Mouse (Mus musculus) gastrocnemius, adult 2 months (tissue): Measurements from ENCODE around the gene Col6a1. TPM values are rescaled to one million over a fixed set of nuclear protein-coding genes. Genes with fewer than 3 reads are reported as not detected.
"Not testable (repeated sequence)": the region's sequence is repeated elsewhere in the genome, so short reads cannot be mapped to it uniquely, and the experiment has no call there.

ENCODE experiments used
- DNase-seq: peaks from one replicate; pipeline ENCODE4 v3.0.0; 2022
- H3K27ac ChIP-seq: fragments of 200-600 bp; 2 replicates; pipeline ENCODE4 v1.8.1; 2022; ENCODE audit warnings: mild to moderate bottlenecking
- H3K4me3 ChIP-seq: fragments of 200-600 bp; 2 replicates; pipeline ENCODE4 v1.8.1; 2022; ENCODE audit warnings: mild to moderate bottlenecking, moderate library complexity
- CTCF ChIP-seq: fragments of 200-600 bp; IDR thresholded peaks from 2 replicates; pipeline ENCODE4 v1.8.1; 2022; ENCODE audit warnings: antibody characterized with exemption, mild to moderate bottlenecking, moderate library complexity
- intact Hi-C: fragments of 180-260 bp; cut with DNase I; formaldehyde crosslinking; loops from one replicate; pipeline ENCODE4 v1.15.1; 2025
- long read RNA-seq, 2 experiments: library from polyadenylated mRNA; stranded (forward); transcript quantifications; one replicate each; pipeline ENCODE4 v2.0.0; 2021
- total RNA-seq, 2 experiments: library from RNA; stranded (reverse); gene quantifications; 2 replicates each; pipeline ENCODE4 v1.2.3; 2021

Gene Col6a1
- total RNA-seq = 10 to 100 TPM; 30.5 to 59.0 TPM
- long read RNA-seq, experiment 1, partial matches to known transcripts = 25 of 69 reads
- long read RNA-seq, experiment 1, other reads (novel, unspliced or antisense) = 44 of 69 reads
- long read RNA-seq, experiment 2, partial matches to known transcripts = 8 of 20 reads
- long read RNA-seq, experiment 2, other reads (novel, unspliced or antisense) = 12 of 20 reads

DNA sequence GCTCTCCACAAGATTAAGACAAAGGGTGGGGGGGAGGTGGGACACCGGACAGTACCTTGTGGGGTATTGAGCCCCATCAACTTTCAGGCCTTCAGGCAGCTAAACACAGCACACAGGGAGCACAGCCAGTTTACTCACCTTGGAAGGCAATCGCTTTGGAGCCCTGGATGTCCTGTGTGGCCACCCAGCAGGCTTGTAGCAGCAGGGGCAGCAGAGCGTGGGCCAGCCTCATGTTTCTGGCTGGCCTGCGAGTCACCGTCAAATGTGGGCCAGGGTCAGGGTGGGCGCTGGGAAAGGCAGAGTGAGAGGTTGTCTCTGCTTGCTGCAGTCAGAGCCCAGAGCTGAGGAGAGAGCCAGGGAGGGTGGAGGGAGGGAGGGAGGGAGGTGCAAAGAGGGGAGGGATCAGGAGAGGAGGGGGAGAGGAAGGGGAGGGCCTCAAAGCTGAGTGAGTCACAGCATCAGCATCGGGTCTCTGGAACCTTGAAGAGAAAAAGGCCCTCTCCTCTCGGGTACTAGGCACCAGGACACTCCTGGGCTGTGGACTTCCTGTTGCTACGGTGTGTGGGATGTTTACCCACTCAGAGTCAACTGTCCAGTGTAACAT, at the start of gene Col6a1:
Gene Col6a1 (minus strand): TSS at position 487 of the 604 bp plus-strand sequence.
- H3K27ac ChIP-seq = peak within 1 kb of the TSS; percentile 84
- peak; percentile 61 for DNase-seq
- no peak for TF ChIP-seq CTCF
- H3K4me3 ChIP-seq = peak within 1 kb of the TSS; percentile 74
- intact Hi-C loops = no loop called here

GRCm38 (mm10) chr10:76771624-76772023, 45.7 kb upstream of the Col6a1 start:
- intact Hi-C loops = no loop called here
- no peak for DNase-seq
- TF ChIP-seq CTCF = no peak

DNA sequence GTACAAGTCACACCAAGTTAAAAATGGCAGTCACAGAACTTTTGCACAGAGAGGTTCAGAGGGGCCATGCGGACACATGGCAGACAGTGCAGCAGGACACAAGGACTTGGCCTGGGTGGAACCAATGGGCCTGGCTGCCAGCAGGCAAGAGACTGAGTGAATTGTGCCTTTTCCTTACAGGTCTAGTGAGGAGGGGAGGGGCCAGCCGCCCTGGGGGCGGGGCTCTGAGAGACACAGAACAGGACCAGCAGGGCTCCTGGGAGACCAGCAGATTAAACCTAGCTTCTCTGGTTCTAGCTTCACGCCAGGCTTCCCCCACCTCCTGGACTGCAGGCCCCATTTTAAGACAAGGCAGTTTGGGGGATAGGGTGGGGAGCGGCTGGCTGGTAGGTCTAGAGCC, 45.1 kb upstream of the Col6a1 start:
- no peak for TF ChIP-seq CTCF
- no peak overlapping the region for H3K27ac ChIP-seq
- H3K4me3 ChIP-seq = no peak overlapping the region
- intact Hi-C loops = no loop called here
- no peak for DNase-seq

More at GRCm38 (mm10) chr10:76771624-76772023, 45.7 kb upstream of the Col6a1 start:
- no peak overlapping the region for H3K27ac ChIP-seq
- no peak overlapping the region for H3K4me3 ChIP-seq

- TF ChIP-seq CTCF = no peak
- no peak overlapping the region for H3K27ac ChIP-seq
- H3K4me3 ChIP-seq = no peak overlapping the region
- DNase-seq = no peak
- intact Hi-C loops = no loop called here
Observed at GRCm38 (mm10) chr10:76769581-76769980, 43.6 kb upstream of the Col6a1 start.

DNA sequence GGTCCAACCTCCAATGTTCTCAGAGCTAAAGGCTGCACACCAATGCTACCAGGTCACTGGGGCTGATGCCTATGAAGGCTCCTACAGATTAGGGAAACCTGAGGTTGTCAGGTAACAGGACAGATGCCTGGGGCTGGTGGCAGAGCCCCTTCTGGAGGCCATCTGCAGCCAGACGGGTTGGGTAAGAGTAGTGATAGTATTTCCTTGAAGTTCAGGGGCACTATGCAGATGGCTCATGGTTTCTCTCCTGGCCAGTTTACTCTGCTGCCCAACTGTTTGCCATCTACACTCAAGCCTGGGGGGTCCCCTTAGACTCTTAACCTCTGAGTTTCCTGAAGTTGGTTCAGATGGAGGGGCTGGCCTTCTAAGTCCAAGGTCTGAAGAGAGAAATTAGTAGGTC, 40.2 kb upstream of the Col6a1 start:
- no peak for TF ChIP-seq CTCF
- DNase-seq = no peak
- intact Hi-C loops = no loop called here
- H3K27ac ChIP-seq = no peak overlapping the region
- H3K4me3 ChIP-seq = no peak overlapping the region

DNA sequence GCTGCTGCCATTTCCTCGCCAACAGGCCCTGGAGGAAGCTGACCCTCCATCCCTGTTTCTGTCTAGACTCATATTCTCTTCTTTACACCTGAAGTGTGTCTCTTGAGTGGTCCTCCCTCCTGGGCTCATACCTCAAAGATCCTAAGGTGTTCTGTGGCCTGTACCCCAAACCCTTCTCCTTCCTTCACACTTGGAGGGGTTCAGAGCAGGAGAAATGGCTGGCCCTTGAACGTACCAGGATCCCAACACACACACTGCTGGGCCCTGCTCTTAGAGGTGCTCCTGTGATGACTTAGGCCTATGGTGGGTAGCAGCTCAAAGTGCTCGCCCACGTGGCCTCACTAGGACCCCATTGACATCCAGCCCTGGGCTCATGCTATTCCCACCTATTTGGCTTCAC, 39.0 kb upstream of the Col6a1 start:
- no peak for TF ChIP-seq CTCF
- DNase-seq = no peak
- intact Hi-C loops = no loop called here
- Histone ChIP-seq H3K27ac (no peak overlapping the region), H3K4me3 (no peak overlapping the region)

DNA sequence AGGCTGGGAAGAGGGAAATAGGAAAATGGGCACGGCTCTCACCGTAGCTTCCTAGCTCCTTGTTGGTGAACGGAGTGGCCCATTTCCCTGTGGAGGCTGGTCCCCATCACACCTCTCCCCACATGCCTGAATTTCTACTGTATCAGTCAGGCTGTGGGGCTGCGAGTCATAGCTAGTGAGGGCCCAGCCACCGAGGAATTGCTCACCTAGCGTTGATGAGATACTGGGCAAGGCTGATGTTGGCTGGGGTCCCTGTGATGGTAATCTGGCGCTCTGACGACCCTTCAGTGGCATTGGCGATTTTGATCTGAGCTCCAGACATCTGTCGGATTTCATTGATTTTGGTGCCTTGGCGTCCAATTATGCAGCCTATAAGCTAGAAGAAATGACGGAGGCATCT, 37.0 kb upstream of the Col6a1 start:
- intact Hi-C loops = no loop called here
- Histone ChIP-seq H3K4me3 (no peak overlapping the region), H3K27ac (no peak overlapping the region)
- DNase-seq = no peak
- no peak for TF ChIP-seq CTCF

DNA sequence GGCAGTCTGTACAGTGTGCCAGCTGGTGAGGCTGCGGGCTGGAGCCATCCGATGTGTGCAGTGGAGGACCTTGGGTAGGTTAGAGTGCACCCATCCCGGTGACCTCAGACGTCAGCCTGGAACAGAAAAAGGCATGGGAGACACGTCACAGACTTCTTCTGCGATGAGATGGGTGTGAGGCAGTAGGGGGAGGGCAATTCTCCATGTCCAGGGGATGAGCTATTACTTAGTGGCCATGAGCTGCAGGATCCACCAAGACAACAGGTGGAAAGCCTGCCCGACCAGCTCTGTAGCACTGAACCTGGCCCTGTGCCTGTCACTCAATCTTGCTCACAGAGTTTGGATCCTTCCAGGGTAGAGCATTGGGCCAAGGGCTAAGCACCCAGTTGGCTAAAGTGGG, 36.4 kb upstream of the Col6a1 start:
- intact Hi-C loops = no loop called here
- H3K4me3 ChIP-seq = no peak overlapping the region
- DNase-seq = no peak
- no peak for TF ChIP-seq CTCF
- H3K27ac ChIP-seq = no peak overlapping the region

GRCm38 (mm10) chr10:76759878-76760277, 33.9 kb upstream of the Col6a1 start:
- no peak for DNase-seq

DNA sequence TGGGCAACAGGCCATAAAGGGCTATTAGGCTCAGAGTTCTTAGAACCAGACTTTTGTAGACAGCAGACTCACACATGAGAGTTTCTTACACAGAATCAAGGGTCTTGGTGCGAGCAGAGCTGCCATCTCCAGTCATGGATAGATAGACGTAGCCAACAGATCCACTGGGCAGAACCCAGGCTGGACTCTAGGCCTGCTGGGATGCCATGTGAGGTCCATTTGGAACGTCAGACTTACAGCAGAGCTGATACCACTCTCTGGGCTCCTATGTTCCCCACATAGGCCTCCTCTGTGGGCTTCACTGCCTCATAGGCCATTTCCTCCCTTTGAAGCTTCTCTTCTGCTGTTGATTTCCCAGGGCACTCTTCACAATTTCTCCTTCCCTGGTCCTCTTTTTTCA, 27.7 kb upstream of the Col6a1 start:
- no peak for TF ChIP-seq CTCF
- intact Hi-C loops = no loop called here
- Histone ChIP-seq H3K27ac (no peak overlapping the region), H3K4me3 (no peak overlapping the region)
- DNase-seq = no peak

More at GRCm38 (mm10) chr10:76759878-76760277, 33.9 kb upstream of the Col6a1 start:
- no peak for TF ChIP-seq CTCF
- Histone ChIP-seq H3K4me3 (no peak overlapping the region), H3K27ac (no peak overlapping the region)
- intact Hi-C loops = no loop called here

- H3K4me3 ChIP-seq, H3K27ac ChIP-seq, intact Hi-C loops, DNase-seq: not testable (repeated sequence)
Observed at GRCm38 (mm10) chr10:76744267-76744666, 18.3 kb upstream of the Col6a1 start.

DNA sequence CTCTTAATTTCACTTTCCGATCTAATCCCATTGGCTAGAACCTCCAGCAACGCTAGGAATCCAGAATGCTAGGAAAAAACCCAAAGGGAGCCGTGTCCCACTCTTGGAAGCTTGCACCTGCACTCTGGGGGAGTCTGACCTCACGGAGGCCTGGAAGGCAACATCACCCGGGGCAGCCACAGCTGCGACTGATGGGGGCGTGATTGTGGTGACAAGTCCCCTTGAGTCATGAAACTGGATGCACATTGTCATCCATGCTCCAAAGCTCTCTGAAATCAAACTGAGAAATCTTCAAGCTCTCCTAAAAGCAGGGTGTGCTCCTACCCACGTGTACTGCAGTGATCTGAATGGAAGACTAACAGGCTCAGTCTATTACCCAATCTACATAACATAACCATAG, 10.8 kb upstream of the Col6a1 start:
- H3K27ac ChIP-seq = no peak overlapping the region
- DNase-seq = no peak
- no peak for TF ChIP-seq CTCF
- no peak overlapping the region for H3K4me3 ChIP-seq
- intact Hi-C loops = no loop called here

DNA sequence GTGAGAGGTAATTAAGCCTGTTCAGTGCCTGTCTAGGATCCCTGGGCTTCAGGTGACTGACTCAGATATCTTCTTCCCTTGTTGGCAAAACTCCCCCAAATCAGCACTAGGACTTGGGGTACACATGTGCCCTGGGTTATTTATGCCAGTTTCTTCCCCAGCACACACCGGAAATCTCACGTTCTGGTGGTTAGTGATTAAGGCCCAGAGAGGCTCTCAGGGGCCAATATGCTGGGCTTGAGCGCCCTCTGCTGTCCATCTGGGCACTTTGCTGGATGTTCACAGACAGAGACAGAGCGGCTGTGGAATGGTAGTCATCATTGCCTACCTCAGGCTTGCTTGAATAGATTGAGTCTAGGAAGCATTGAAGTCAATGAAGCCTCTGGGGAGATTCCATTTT, 9.0 kb upstream of the Col6a1 start:
- Histone ChIP-seq H3K4me3 (no peak overlapping the region), H3K27ac (peak overlapping the region; percentile 31)
- intact Hi-C loops = loop anchor here (1.0 to 5.0 kb wide), 4 partner anchors 112 to 280 kb away; partner anchors contain the start of genes Col6a2, Mcm3ap and Ybey
- peak; percentile 94 for TF ChIP-seq CTCF
- DNase-seq = peak; percentile 84

- no peak for DNase-seq
- TF ChIP-seq CTCF = no peak
- Histone ChIP-seq H3K27ac (peak overlapping the region; percentile 84), H3K4me3 (peak overlapping the region; percentile 53)
- intact Hi-C loops = loop anchor here (2.0 to 5.0 kb wide), 2 partner anchors 183 to 266 kb away; partner anchors contain the start of genes Mcm3ap and Ybey
Observed at GRCm38 (mm10) chr10:76733677-76734068, 7.7 kb upstream of the Col6a1 start.
